23 mouse cellular contexts compared by ENCODE assay signal in the genomic region with DNA sequence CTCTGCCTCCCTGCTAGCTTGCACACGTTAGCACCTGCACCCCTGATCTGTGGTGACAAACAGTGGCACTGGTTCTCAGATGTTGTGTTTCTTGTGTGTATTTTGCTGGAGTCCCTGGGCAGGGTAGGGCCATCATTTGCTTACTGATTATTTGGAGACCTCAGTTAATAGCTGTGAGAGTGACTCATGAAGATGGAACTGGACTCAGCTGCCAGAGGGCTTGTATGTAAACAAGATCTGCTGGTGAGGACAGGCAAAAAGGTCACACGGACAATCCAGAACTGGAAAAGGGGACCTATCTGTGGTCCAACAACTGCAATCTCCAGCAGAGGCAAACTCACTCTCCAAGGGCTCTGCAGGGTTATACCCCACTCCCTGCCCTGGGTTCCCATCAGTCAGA. TPM values are rescaled to one million over a fixed set of nuclear protein-coding genes. Genes with fewer than 3 reads are reported as not detected.
"Had no signal": no experiment of that assay in that cellular context is flagged by ENCODE, and none has a peak within 500 bp of the region (broad histone marks: within the 10 kb centered on the region; RNA-seq: fewer than 3 reads in every experiment).

No protein-coding gene starts in this region.

- H3K27ac ChIP-seq: kidney, embryonic 15.5 days; liver, embryonic 13.5 days; midbrain, embryonic 12.5 days; midbrain, embryonic 15.5 days; neural tube, embryonic 13.5 days had no signal

- DNase-seq: kidney, postnatal 10 days; kidney, postnatal 36 days; layer of hippocampus, adult 9-11 months; liver, embryonic 13.5 days; lung, adult 2 months; lung, postnatal 14 days; lung, postnatal 4 days; retina, postnatal 1 day; right cerebral cortex, postnatal 25 days; thymus, adult 18-20 months; thymus, postnatal 36 days had no signal

- ATAC-seq: midbrain, embryonic 15.5 days had no signal

- H3K36me3 ChIP-seq: kidney, embryonic 15.5 days; liver, embryonic 13.5 days; midbrain, embryonic 12.5 days; midbrain, embryonic 15.5 days; neural tube, embryonic 13.5 days had no signal

- H3K4me2 ChIP-seq: kidney, embryonic 15.5 days; liver, embryonic 13.5 days; midbrain, embryonic 12.5 days; midbrain, embryonic 15.5 days; neural tube, embryonic 13.5 days had no signal

- H3K9me3 ChIP-seq: kidney, embryonic 15.5 days; liver, embryonic 13.5 days; midbrain, embryonic 12.5 days; midbrain, embryonic 15.5 days; neural tube, embryonic 13.5 days had no signal

- H3K4me3 ChIP-seq: kidney, embryonic 15.5 days; liver, embryonic 13.5 days; midbrain, embryonic 12.5 days; midbrain, embryonic 15.5 days; myocyte; neural tube, embryonic 13.5 days had no signal

- H3K27me3 ChIP-seq: kidney, embryonic 15.5 days; liver, embryonic 13.5 days; midbrain, embryonic 15.5 days; neural tube, embryonic 13.5 days had no signal

- H3K4me1 ChIP-seq: kidney, embryonic 15.5 days; liver, embryonic 13.5 days had no signal

- H3K9ac ChIP-seq: kidney, embryonic 15.5 days; liver, embryonic 13.5 days; midbrain, embryonic 12.5 days; midbrain, embryonic 15.5 days; neural tube, embryonic 13.5 days had no signal

RNA-seq across cellular contexts. Expression of gene Wnt7a, which starts 52.8 kb away (rescaled TPM):
- total RNA-seq: liver, adult 2 months; megakaryocyte progenitor cell, adult 5-6 weeks; megakaryocyte-erythroid progenitor cell, adult 5-6 weeks; monocyte, adult 5-6 weeks; neutrophil, adult 5-6 weeks had no signal
- polyA plus RNA-seq: liver, adult 2 months; liver, embryonic 13.5 days; liver, embryonic 16.5 days; myocyte; urinary bladder, adult 2 months had no signal
